Mouse (Mus musculus) bone marrow, adult 2 months (tissue): ENCODE data around the gene Fras1.

Experiments
- CTCF ChIP-seq: fragments of 200-500 bp; IDR thresholded peaks from 2 replicates; pipeline ENCODE4 v1.5.1; 2011; ENCODE audit warnings: low read length, control low read depth; ENCODE audit not compliant: control insufficient read depth, insufficient read depth
- POLR2A ChIP-seq: fragments of 200-500 bp; IDR thresholded peaks from 2 replicates; pipeline ENCODE4 v1.6.1; 2011; ENCODE audit warnings: low read depth, mild to moderate bottlenecking, control low read depth, low read length, borderline replicate concordance; ENCODE audit not compliant: control insufficient read depth

GRCm38 (mm10) chr5:96494502-96495292 is 120.9 kb downstream of the Fras1 start:
- no peak for TF ChIP-seq CTCF
- TF ChIP-seq POLR2A = no peak
